Mouse (Mus musculus) bone marrow, adult 2 months (tissue): ENCODE measurements around the gene Pak7.

Experiments used
- CTCF ChIP-seq: fragments of 200-500 bp; IDR thresholded peaks from 2 replicates; pipeline ENCODE4 v1.5.1; 2011; ENCODE audit warnings: low read length, control low read depth; ENCODE audit not compliant: control insufficient read depth, insufficient read depth
- POLR2A ChIP-seq: fragments of 200-500 bp; IDR thresholded peaks from 2 replicates; pipeline ENCODE4 v1.6.1; 2011; ENCODE audit warnings: low read depth, mild to moderate bottlenecking, control low read depth, low read length, borderline replicate concordance; ENCODE audit not compliant: control insufficient read depth

DNA sequence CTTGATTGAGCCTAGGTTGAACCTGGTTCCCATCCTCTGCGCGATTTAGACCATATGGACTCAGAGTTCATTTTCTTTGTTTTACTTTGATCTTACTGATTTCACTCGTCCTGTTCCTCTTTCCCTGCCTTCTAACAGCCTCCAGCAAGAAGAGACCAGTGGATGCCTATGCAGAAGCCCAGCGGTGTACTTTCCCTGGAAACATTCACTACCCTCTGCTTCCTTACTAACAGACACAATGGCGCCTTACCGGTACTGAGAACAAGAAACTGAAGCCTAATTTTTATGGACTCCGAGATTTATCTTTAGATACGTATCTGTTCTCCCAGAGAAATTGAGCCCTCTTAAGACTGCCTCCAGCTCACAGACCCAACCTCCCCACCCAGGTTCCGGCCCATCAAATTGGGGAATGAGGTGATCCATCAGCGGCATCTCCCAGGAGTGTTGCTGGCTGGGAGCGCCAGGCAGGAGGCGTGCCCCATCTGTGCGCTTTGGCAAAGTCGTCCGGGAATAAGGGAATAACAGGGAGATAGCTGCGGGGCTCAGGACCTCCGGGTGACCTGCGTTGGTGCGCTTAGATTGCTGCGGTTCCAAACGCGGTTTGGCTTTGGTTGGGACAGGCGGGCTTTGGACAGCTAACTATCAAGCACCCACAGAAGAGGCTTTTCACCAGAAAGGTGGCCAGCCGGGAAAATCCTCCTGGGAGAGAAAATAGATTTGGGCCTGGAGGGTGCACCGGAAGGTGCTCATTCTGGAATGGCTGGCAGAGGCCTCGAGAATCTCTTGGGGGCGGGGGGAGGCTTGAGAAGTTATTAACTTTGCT lies 336.8 kb downstream of the Pak7 start:
- TF ChIP-seq CTCF (no peak), POLR2A (no peak)
